Mouse (Mus musculus) cerebellum, adult 9-10 months (tissue): ENCODE data around the gene Zfp11.

Experiments
- DNase-seq: peaks from one replicate; pipeline ENCODE4 v3.0.0; 2022

The Zfp11 gene

DNA sequence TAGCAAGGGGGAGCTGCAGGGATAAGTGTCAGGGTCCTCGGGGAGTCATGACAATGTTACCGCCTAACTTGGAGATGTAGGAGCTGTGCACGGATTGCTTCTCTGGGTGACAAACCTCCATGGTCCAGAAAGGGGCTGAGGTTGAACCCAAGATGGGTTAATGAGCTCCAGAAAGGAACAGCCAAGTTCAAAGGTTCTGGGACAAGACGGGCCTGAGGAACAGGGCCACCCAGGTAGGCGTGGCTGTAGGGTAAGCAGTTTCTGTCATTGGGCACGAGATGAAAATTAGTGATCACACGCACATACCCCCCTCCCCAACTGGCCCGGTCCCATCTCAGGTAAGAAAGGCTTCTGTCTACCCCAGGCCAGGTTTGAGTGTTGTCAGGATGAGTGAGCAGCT lies 62.4 kb downstream of the Zfp11 start:
- DNase-seq: no peak
